Mouse (Mus musculus) spleen, adult 2 months (tissue): Measurements from ENCODE around the gene Atp7a.

ENCODE experiments used
- CTCF ChIP-seq: fragments of 200-500 bp; IDR thresholded peaks from 2 replicates; pipeline ENCODE4 v1.5.1; 2011; ENCODE audit warnings: mild to moderate bottlenecking, inconsistent platforms; ENCODE audit not compliant: insufficient read depth, insufficient read length, insufficient replicate concordance; ENCODE audit errors: extremely low read depth
- POLR2A ChIP-seq: fragments of 200-500 bp; IDR thresholded peaks from 2 replicates; pipeline ENCODE4 v1.6.1; 2011; ENCODE audit warnings: low read depth, low read length, inconsistent platforms

GRCm38 (mm10) chrX:106085564-106085963, 58.5 kb downstream of the Atp7a start:
- TF ChIP-seq POLR2A, result no peak
- no peak for TF ChIP-seq CTCF
